Mouse (Mus musculus) neural tube, embryonic 14.5 days (tissue): ENCODE data around the gene Pmis2. TPM values are rescaled to one million over a fixed set of nuclear protein-coding genes. Genes with fewer than 3 reads are reported as not detected.

Source experiments
- polyA plus RNA-seq: library from polyadenylated mRNA; unstranded; fragments of >200 nt; fragmentation: Nextera tagmentation; extraction: Ambion mirVana; gene quantifications from 2 replicates; pipeline ENCODE4 v1.2.1, GENCODE M21; 2014

The Pmis2 gene
- polyA plus RNA-seq, 1 experiment from 2014 or later = not detected

Other genes starting within 250 kb of the Pmis2 start
- 2.5 and 3.1 TPM in 2 replicates for gene Nfkbid, start 249.9 kb downstream of the Pmis2 start, polyA plus RNA-seq
- 641 and 675 TPM in 2 replicates for gene Aplp1, start 226.1 kb downstream of the Pmis2 start, polyA plus RNA-seq
- 0.27 and 0.89 TPM in 2 replicates for gene Kirrel2, start 213.9 kb downstream of the Pmis2 start, polyA plus RNA-seq
- 0.30 TPM in 1 of 2 replicates, not detected in the other for gene Nphs1, start 213.3 kb downstream of the Pmis2 start, polyA plus RNA-seq
- gene Prodh2, start 178.0 kb downstream of the Pmis2 start, polyA plus RNA-seq = not detected in 2 replicates
- 110 and 111 TPM in 2 replicates for gene Arhgap33, start 136.5 kb downstream of the Pmis2 start, polyA plus RNA-seq
- 7.0 and 8.4 TPM in 2 replicates for gene Hspb6, start 119.4 kb downstream of the Pmis2 start, polyA plus RNA-seq
- gene Proser3, start 119.3 kb downstream of the Pmis2 start, polyA plus RNA-seq = 9.3 and 11.1 TPM in 2 replicates
- gene Lin37, start 111.8 kb downstream of the Pmis2 start, polyA plus RNA-seq = 55.4 and 57.4 TPM in 2 replicates
- gene U2af1l4, start 108.3 kb downstream of the Pmis2 start, polyA plus RNA-seq = 99.4 and 99.6 TPM in 2 replicates
- 8.1 and 9.4 TPM in 2 replicates for gene Gm49396, start 108.3 kb downstream of the Pmis2 start, polyA plus RNA-seq
- gene Psenen, start 108.0 kb downstream of the Pmis2 start, polyA plus RNA-seq = 111 and 126 TPM in 2 replicates
- 2.8 and 3.7 TPM in 2 replicates for gene Igflr1, start 106.2 kb downstream of the Pmis2 start, polyA plus RNA-seq
- gene Kmt2b, start 82.9 kb downstream of the Pmis2 start, polyA plus RNA-seq = 13.6 and 14.6 TPM in 2 replicates
- gene Zbtb32, start 72.7 kb downstream of the Pmis2 start, polyA plus RNA-seq = 0.30 and 0.35 TPM in 2 replicates
- gene Upk1a, start 58.8 kb downstream of the Pmis2 start, polyA plus RNA-seq = 0.43 and 0.62 TPM in 2 replicates
- 1,118 and 1,342 TPM in 2 replicates for gene Cox6b1, start 45.5 kb downstream of the Pmis2 start, polyA plus RNA-seq
- gene Etv2, start 35.8 kb downstream of the Pmis2 start, polyA plus RNA-seq = not detected in 2 replicates
- 98.3 and 110 TPM in 2 replicates for gene Rbm42, start 21.3 kb downstream of the Pmis2 start, polyA plus RNA-seq
- 22.4 and 23.9 TPM in 2 replicates for gene Haus5, start 6.6 kb downstream of the Pmis2 start, polyA plus RNA-seq
- not detected in 2 replicates for gene 2200002J24Rik, start 27.3 kb upstream of the Pmis2 start, polyA plus RNA-seq
- 1.9 and 2.9 TPM in 2 replicates for gene Atp4a, start 40.6 kb upstream of the Pmis2 start, polyA plus RNA-seq
- 286 and 323 TPM in 2 replicates for gene Tmem147, start 57.9 kb upstream of the Pmis2 start, polyA plus RNA-seq
- 0.90 and 1.2 TPM in 2 replicates for gene Gapdhs, start 72.1 kb upstream of the Pmis2 start, polyA plus RNA-seq
- 1.7 and 2.0 TPM in 2 replicates for gene Sbsn, start 79.9 kb upstream of the Pmis2 start, polyA plus RNA-seq
- 0.73 and 2.3 TPM in 2 replicates for gene Dmkn, start 92.2 kb upstream of the Pmis2 start, polyA plus RNA-seq
- 0.88 TPM in 1 of 2 replicates, not detected in the other for gene Krtdap, start 116.3 kb upstream of the Pmis2 start, polyA plus RNA-seq
- 0.24 and 0.35 TPM in 2 replicates for gene Ffar2, start 152.2 kb upstream of the Pmis2 start, polyA plus RNA-seq
- not detected in 2 replicates for gene Ffar3, start 184.6 kb upstream of the Pmis2 start, polyA plus RNA-seq
- gene Ffar1, start 190.0 kb upstream of the Pmis2 start, polyA plus RNA-seq = not detected in 2 replicates
- not detected in 2 replicates for gene Cd22, start 208.7 kb upstream of the Pmis2 start, polyA plus RNA-seq
- gene Mag, start 243.3 kb upstream of the Pmis2 start, polyA plus RNA-seq = 2.4 and 2.5 TPM in 2 replicates